Mouse (Mus musculus) MEL (cell line): ENCODE measurements at regions not wholly inside any gene's neighbourhood (a gene's known extent, or its start where the extent isn't known, plus 50 kb on each side); places are given as distances from the start of the nearest gene placed in this dataset.

Experiments
- CHD2 ChIP-seq: IDR thresholded peaks from 2 replicates; pipeline ENCODE4 v1.6.1; 2011; ENCODE audit warnings: low read length, improper control_type of control experiment
- CTCF ChIP-seq, 3 experiments: IDR thresholded peaks in 2 of 3; conservative IDR thresholded peaks in 1 of 3; 2 replicates each; pipeline ENCODE4 v1.5.1; 2011 to 2012; ENCODE audit warnings: low read length in 3 of 3, low read depth in 2 of 3, mild to moderate bottlenecking in 2 of 3, improper control_type of control experiment in 1 of 3, inconsistent platforms in 1 of 3, mixed read lengths in 1 of 3, moderate library complexity in 1 of 3; ENCODE audit not compliant: control insufficient read depth in 1 of 3, insufficient read depth in 1 of 3, poor library complexity in 1 of 3, severe bottlenecking in 1 of 3
- E2F4 ChIP-seq: IDR thresholded peaks from 2 replicates; pipeline ENCODE4 v1.6.1; 2011; ENCODE audit warnings: low read depth, low read length, improper control_type of control experiment, borderline replicate concordance
- GABPA ChIP-seq: IDR thresholded peaks from 2 replicates; pipeline ENCODE4 v1.6.1; 2012; ENCODE audit warnings: low read depth, mild to moderate bottlenecking, inconsistent platforms, low read length, improper control_type of control experiment, moderate library complexity
- HCFC1 ChIP-seq: IDR thresholded peaks from 2 replicates; pipeline ENCODE4 v1.6.1; 2012; ENCODE audit warnings: low read depth, mild to moderate bottlenecking, inconsistent platforms, low read length, improper control_type of control experiment, moderate library complexity
- POLR2A ChIP-seq, 2 experiments: IDR thresholded peaks; 2 replicates each; pipeline ENCODE4 v1.6.1; 2011 to 2012; ENCODE audit warnings: low read length in 2 of 2, mild to moderate bottlenecking in 2 of 2, control low read depth in 1 of 2, improper control_type of control experiment in 1 of 2, low read depth in 1 of 2, moderate library complexity in 1 of 2; ENCODE audit not compliant: control insufficient read depth in 1 of 2, insufficient read depth in 1 of 2, poor library complexity in 1 of 2
- POLR2AphosphoS5 ChIP-seq: IDR thresholded peaks from 2 replicates; pipeline ENCODE4 v1.6.1; 2012; ENCODE audit warnings: low read depth, borderline replicate concordance, mild to moderate bottlenecking, inconsistent platforms, low read length, moderate library complexity, mixed read lengths
- SIN3A ChIP-seq: IDR thresholded peaks from 2 replicates; pipeline ENCODE4 v1.6.1; 2012; ENCODE audit warnings: low read length, improper control_type of control experiment, inconsistent platforms
- TCF12 ChIP-seq: IDR thresholded peaks from 2 replicates; pipeline ENCODE4 v1.6.1; 2014; ENCODE audit warnings: low read depth, mild to moderate bottlenecking, inconsistent platforms, low read length, improper control_type of control experiment, moderate library complexity
- USF1 ChIP-seq: IDR thresholded peaks from 2 replicates; pipeline ENCODE4 v1.6.1; 2014; ENCODE audit warnings: low read depth, mild to moderate bottlenecking, inconsistent platforms, low read length, improper control_type of control experiment, moderate library complexity
- ZKSCAN1 ChIP-seq: IDR thresholded peaks from 2 replicates; pipeline ENCODE4 v1.6.1; 2012; ENCODE audit warnings: low read depth, mild to moderate bottlenecking, inconsistent platforms, low read length, improper control_type of control experiment, moderate library complexity

GRCm38 (mm10) chr3:148336640-148337039 lies 653.7 kb downstream of the Adgrl2 start:
- TF ChIP-seq CHD2 (no peak), POLR2A (IDR thresholded peaks at IDR 0.05; ENCODE audit: control insufficient read depth in 1 of 2, insufficient read depth in 1 of 2, low read depth in 1 of 2, low read length in 2 of 2, poor library complexity in 1 of 2) (no peak), SIN3A (no peak), E2F4 (no peak), HCFC1 (no peak), POLR2AphosphoS5 (no peak), CTCF (IDR thresholded peaks at IDR 0.05 in 2 of 3, conservative IDR thresholded peaks at IDR 0.05 in 1 of 3; ENCODE audit: control insufficient read depth in 1 of 3, insufficient read depth in 1 of 3, low read depth in 2 of 3, low read length in 3 of 3, poor library complexity in 1 of 3, severe bottlenecking in 1 of 3) (no peak), ZKSCAN1 (no peak), TCF12 (no peak), USF1 (no peak), GABPA (no peak)
